11 mouse cellular contexts compared by ENCODE assay signal in genomic region chr5:39437463-39438201, GRCm38 (mm10).
DNase-seq lines count a peak whose midpoint lies in the region; ATAC-seq and TF ChIP-seq lines count a peak whose summit lies in the region.
"Had no signal": no experiment of that assay in that cellular context is flagged by ENCODE, and none has a peak within 500 bp of the region (broad histone marks: within the 10 kb centered on the region; RNA-seq: fewer than 3 reads in every experiment).

No protein-coding gene starts in this region.

- no peaks in the 10 kb centered on the region for H3K27me3 ChIP-seq in heart, postnatal 0 days (ENCODE audit: control insufficient read depth, insufficient read depth, low read length)
- H3K27me3 ChIP-seq in forebrain, embryonic 13.5 days = no peaks in the 10 kb centered on the region
- no peaks in the 10 kb centered on the region for H3K27me3 ChIP-seq in hindbrain, embryonic 13.5 days

- H3K4me2 ChIP-seq in heart, postnatal 0 days (ENCODE audit: low read depth, low read length) = no peak overlapping the region
- no peak overlapping the region for H3K4me2 ChIP-seq in forebrain, embryonic 13.5 days
- H3K4me2 ChIP-seq in hindbrain, embryonic 13.5 days = no peak overlapping the region

- no peak overlapping the region for H3K9ac ChIP-seq in heart, postnatal 0 days (replicated peaks; ENCODE audit: low read depth, low read length)
- H3K9ac ChIP-seq in forebrain, embryonic 13.5 days = no peak overlapping the region
- no peak overlapping the region for H3K9ac ChIP-seq in hindbrain, embryonic 13.5 days

- no peaks in the 10 kb centered on the region for H3K36me3 ChIP-seq in heart, postnatal 0 days (replicated peaks; ENCODE audit: control insufficient read depth, insufficient read depth, low read length)
- no peaks in the 10 kb centered on the region for H3K36me3 ChIP-seq in forebrain, embryonic 13.5 days (ENCODE audit: poor library complexity, severe bottlenecking)
- no peaks in the 10 kb centered on the region for H3K36me3 ChIP-seq in hindbrain, embryonic 13.5 days

- ATAC-seq in heart, postnatal 0 days (ENCODE audit: insufficient read depth, low read depth) = peak; percentile 75
- ATAC-seq in forebrain, embryonic 13.5 days = no peak
- no peak for ATAC-seq in hindbrain, embryonic 13.5 days (ENCODE audit: low FRiP score)
- ATAC-seq: forebrain, embryonic 16.5 days had no signal

- 42% methylated on average over 4 of the region's 4 CpGs for WGBS in heart, postnatal 0 days
- 76% methylated on average over 4 of the region's 4 CpGs for WGBS in forebrain, embryonic 13.5 days
- WGBS in hindbrain, embryonic 13.5 days = 84% methylated on average over 4 of the region's 4 CpGs

- H3K4me3 ChIP-seq in heart, postnatal 0 days (ENCODE audit: low read depth, low read length) = no peak overlapping the region
- no peak overlapping the region for H3K4me3 ChIP-seq in forebrain, embryonic 13.5 days
- H3K4me3 ChIP-seq in hindbrain, embryonic 13.5 days = no peak overlapping the region

- H3K9me3 ChIP-seq in heart, postnatal 0 days (replicated peaks; ENCODE audit: control insufficient read depth, low read length) = no peaks in the 10 kb centered on the region
- H3K9me3 ChIP-seq in forebrain, embryonic 13.5 days (replicated peaks) = no peaks in the 10 kb centered on the region
- no peaks in the 10 kb centered on the region for H3K9me3 ChIP-seq in hindbrain, embryonic 13.5 days

- TF ChIP-seq CTCF in heart, postnatal 0 days (IDR thresholded peaks at IDR 0.05; ENCODE audit: low read depth) = no peak

- H3K27ac ChIP-seq in heart, postnatal 0 days (ENCODE audit: low read depth) = no peak overlapping the region
- H3K27ac ChIP-seq in forebrain, embryonic 13.5 days = no peak overlapping the region
- H3K27ac ChIP-seq in hindbrain, embryonic 13.5 days = no peak overlapping the region

- peak; percentile 65; the same call in 1 of the 2 replicates for TF ChIP-seq EP300 in heart, postnatal 0 days (IDR thresholded peaks at IDR 0.05; ENCODE audit: low read depth)

- no peaks in the 10 kb centered on the region for H3K4me1 ChIP-seq in heart, postnatal 0 days (ENCODE audit: control insufficient read depth, insufficient read depth)
- no peaks in the 10 kb centered on the region for H3K4me1 ChIP-seq in forebrain, embryonic 13.5 days
- H3K4me1 ChIP-seq in hindbrain, embryonic 13.5 days (replicated peaks) = no peaks in the 10 kb centered on the region

- peak; percentile 11 for DNase-seq in urinary bladder, postnatal 14 days (ENCODE audit: low spot score)
- DNase-seq in urinary bladder, adult 18-20 months (ENCODE audit: low spot score in 2 of 2) = no peak
- peak; percentile 53 for DNase-seq in heart, postnatal 0 days (ENCODE audit: low spot score)
- peak; percentile 49 to 60 for DNase-seq in kidney, postnatal 36 days
- DNase-seq in c-Kit-positive CD71-positive TER-119-positive erythroid progenitor cells, embryonic 14.5 days (ENCODE audit: low spot score) = no peak
- DNase-seq: cerebellum, adult 11 months; right cerebral cortex, postnatal 25 days; thymus, adult 18-20 months had no signal

Comparison
In these comparisons a context has a peak if more than half of its experiments do, and no peak if none do; other contexts are left out.
1. DNase-seq: peak in urinary bladder, postnatal 14 days (single experiment), heart, postnatal 0 days (single experiment) and kidney, postnatal 36 days (2 of 2); none in urinary bladder, adult 18-20 months (0 of 2) and c-Kit-positive CD71-positive TER-119-positive erythroid progenitor cells, embryonic 14.5 days (single experiment).